Mouse (Mus musculus): ENCODE data around the gene Pld4.

DNA sequence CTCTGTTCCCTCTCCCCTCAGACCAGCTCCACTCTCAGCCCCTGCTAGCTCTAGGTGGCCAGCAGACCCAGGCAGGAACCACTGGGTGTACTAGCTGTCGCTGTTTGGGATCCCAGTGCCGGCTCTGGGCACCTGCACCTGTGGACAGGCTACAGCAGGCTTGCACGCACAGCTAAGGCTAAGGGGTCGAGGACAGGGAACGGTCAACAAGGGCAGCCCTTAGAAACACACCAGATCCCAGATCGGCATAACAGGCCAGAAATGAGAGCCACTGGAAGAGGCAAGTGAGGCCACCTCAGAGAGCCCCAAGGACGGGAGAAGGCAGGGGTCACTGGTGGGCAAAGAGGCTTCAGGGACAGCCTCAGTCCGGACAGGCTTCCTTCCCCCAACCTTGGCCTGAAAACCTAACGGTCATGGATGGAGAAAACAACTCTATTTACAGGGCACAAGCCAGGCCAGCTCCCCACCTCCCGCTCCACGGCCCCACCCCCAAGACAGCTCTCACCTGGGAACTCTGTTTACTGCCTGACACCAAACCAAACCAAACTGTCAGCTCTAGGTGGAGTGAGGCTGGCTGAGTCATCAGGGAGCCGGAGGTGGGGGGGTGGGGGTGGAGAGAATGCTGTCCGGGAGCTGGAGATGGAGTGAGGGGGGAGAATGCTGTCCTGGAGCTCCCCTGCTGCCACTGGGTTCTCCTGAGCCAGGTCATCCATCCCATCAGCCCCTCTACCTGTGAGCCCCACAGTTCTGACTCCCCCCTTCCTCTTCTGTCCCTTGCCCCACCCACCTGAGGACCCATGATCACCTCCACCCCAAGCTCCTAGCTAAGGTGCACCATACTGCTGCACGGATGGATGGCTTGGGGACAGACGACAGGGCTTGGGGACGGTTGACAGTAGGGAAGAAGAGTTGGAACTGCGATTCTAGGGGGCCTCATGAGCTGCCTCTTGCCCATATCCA, 36.4 kb downstream of the Pld4 start:
- TF ChIP-seq CTCF (IDR thresholded peaks at IDR 0.05; ENCODE audit: low read depth) (no peak), EP300 (IDR thresholded peaks at IDR 0.05; ENCODE audit: low read depth) (no peak)
